Mouse (Mus musculus) midbrain, embryonic 16.5 days (tissue): ENCODE measurements around the gene Spag4. TPM values are rescaled to one million over a fixed set of nuclear protein-coding genes. Genes with fewer than 3 reads are reported as not detected.
"Not testable (repeated sequence)": the region's sequence is repeated elsewhere in the genome, so short reads cannot be mapped to it uniquely, and the experiment has no call there.

Experiments used
- ATAC-seq: fragments of 200-750 bp; cut with Nextera tagmentation; 2 replicates; pipeline ENCODE4 v1.8.0; 2017; ENCODE audit warnings: moderate TSS enrichment
- H3K27ac ChIP-seq: fragments of 300-500 bp; sonication (generic); 2 replicates; pipeline ENCODE4 v1.5.1; 2014; ENCODE audit warnings: mild to moderate bottlenecking, low read length, mixed read lengths
- H3K27me3 ChIP-seq: fragments of 300-500 bp; sonication (generic); 2 replicates; pipeline ENCODE4 v1.6.1; 2014; ENCODE audit warnings: low read depth, low read length, mixed read lengths; ENCODE audit not compliant: control insufficient read depth, insufficient read depth
- H3K36me3 ChIP-seq: fragments of 300-500 bp; sonication (generic); 2 replicates; pipeline ENCODE4 v1.6.1; 2014; ENCODE audit warnings: mild to moderate bottlenecking, low read length, moderate library complexity, mixed read lengths; ENCODE audit not compliant: control insufficient read depth, insufficient read depth
- H3K4me1 ChIP-seq: fragments of 300-500 bp; sonication (generic); 2 replicates; pipeline ENCODE4 v1.6.1; 2014; ENCODE audit warnings: mild to moderate bottlenecking, low read length, mixed read lengths; ENCODE audit not compliant: control insufficient read depth, insufficient read depth
- H3K4me2 ChIP-seq: fragments of 300-500 bp; sonication (generic); 2 replicates; pipeline ENCODE4 v1.6.1; 2014; ENCODE audit warnings: mild to moderate bottlenecking, low read length, mixed read lengths
- H3K4me3 ChIP-seq: fragments of 300-500 bp; sonication (generic); 2 replicates; pipeline ENCODE4 v1.5.1; 2014; ENCODE audit warnings: low read depth, mild to moderate bottlenecking, low read length, moderate library complexity, mixed read lengths
- H3K9ac ChIP-seq: fragments of 300-500 bp; sonication (generic); 2 replicates; pipeline ENCODE4 v1.6.1; 2014; ENCODE audit warnings: low read depth, low read length, mixed read lengths
- H3K9me3 ChIP-seq: fragments of 300-500 bp; sonication (generic); replicated peaks from 2 replicates; pipeline ENCODE4 v1.6.1; 2014; ENCODE audit warnings: mild to moderate bottlenecking, low read length, mixed read lengths; ENCODE audit not compliant: control insufficient read depth, poor library complexity, severe bottlenecking
- WGBS: fragments of 180-500 bp; shearing (Covaris S2); extraction: QIAGEN DNeasy Blood & Tissue Kit; methylation state at CpG from one replicate; pipeline ENCODE4 v1.1.7; 2014; 5-methylcytosine and 5-hydroxymethylcytosine counted together
- polyA plus RNA-seq: library from polyadenylated mRNA; unstranded; fragments of >200 nt; fragmentation: Nextera tagmentation; extraction: Ambion mirVana; gene quantifications from 2 replicates; pipeline ENCODE4 v1.2.1, GENCODE M21; 2015

The Spag4 gene
- polyA plus RNA-seq, 1 experiment from 2014 or later: 7.8 TPM

DNA sequence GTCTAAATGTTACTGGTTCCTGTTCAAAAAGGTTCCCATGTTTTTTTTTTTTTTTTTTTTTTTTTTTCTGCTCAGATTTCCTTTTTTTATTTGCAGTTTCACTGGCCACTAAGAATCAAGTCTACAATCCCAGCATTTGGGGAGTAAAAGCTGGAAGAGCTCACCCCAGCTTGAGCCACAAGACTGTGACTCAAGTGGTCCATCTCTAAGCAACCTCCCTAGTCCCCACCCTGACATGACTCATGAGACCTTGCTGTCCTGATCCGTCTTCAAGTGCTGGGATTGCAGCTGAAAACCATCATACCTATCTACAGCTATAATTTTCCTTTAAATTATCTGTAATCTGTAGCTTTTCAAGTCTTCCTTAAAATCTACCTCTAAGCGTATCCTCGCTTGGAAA is 19.6 kb downstream of the Spag4 start:
- no peak overlapping the region for H3K4me2 ChIP-seq
- no peaks in the 10 kb centered on the region for H3K4me1 ChIP-seq
- ATAC-seq: no peak
- H3K27ac ChIP-seq: no peak overlapping the region
- no peaks in the 10 kb centered on the region for H3K9me3 ChIP-seq
- no peak overlapping the region for H3K9ac ChIP-seq
- H3K27me3 ChIP-seq: no peaks in the 10 kb centered on the region
- WGBS: 89% methylated on average over 3 of the region's 3 CpGs
- no peak overlapping the region for H3K4me3 ChIP-seq
- H3K36me3 ChIP-seq: no peaks in the 10 kb centered on the region; the same call in 1 of the 2 replicates

DNA sequence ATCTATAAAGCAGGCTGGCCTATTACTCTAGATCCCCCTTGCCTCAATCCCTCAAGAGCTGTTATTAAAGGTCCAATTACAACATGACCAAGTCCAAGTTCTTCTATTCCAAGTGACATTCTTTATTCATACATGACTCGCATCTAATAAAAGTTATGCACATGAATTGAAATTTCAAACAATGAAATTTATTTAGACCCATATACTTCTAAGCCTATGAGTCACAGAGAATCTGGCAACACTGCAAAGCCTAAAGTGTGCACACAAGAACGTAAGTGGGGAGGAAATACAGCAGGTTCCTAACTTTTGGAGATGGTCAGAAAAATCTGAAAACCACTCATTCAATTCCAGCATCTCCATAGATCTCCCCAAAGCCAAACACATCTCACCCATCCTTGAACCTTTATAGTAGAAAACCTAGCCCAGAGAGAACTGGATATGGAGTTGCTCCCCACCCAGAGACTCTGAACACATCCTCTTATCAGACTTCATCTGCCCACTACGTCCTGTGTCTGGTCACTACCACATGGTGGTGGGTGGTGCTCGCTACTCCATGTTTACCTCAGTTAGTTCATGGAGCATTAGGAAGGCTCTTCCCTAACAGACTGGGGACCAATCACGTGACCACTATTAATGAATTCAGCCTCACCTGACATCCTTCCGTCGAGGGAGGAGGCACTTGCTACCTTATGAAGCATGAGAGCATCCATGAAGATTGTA is 22.6 kb downstream of the Spag4 start:
- Histone ChIP-seq H3K4me2 (no peak overlapping the region), H3K9ac (no peak overlapping the region), H3K4me1 (peaks cover 4% of the 10 kb centered on the region; the same call in 1 of the 2 replicates), H3K9me3 (no peaks in the 10 kb centered on the region), H3K27me3 (no peaks in the 10 kb centered on the region), H3K27ac (no peak overlapping the region), H3K4me3 (no peak overlapping the region), H3K36me3 (no peaks in the 10 kb centered on the region; the same call in 1 of the 2 replicates)
- 91% methylated on average over 7 of the region's 7 CpGs for WGBS
- no peak for ATAC-seq

DNA sequence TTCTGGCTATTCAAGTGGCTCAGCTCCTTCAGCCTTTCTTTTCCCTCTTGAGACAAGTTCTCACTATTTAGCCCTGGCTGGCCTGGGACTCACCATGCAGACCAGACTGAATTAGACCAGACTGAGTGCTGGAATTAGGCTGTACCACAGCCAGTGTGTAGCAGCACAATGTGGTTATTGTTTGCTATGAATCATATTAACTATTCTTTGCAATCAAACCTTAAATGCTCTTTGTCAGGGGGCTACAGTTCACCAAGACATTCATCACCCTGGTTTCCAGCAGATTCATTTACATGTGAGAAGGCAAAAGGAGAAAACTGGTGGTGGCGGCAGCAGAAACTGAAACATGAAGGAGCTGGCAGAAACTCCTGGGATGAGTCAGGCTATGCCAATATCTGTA is 24.8 kb downstream of the Spag4 start:
- no peak for ATAC-seq

DNA sequence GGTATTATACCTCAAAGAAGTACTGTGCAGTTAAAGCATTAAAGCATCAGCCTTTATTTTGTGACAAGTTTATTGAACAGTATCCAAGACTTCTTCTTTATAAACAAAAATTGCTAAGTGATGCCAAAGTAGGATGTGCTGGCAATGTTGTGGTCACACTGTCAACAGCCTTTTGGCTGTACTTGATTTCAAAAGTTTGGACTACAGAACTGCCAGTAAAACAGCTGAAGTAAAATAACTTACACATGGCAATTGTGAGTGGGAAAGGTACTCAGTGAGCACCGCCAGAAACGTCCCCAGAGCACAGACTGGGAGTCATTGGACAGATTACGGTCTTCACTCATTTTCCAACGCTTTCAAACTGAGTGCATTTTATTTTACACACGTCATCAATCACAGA is 27.0 kb downstream of the Spag4 start:
- WGBS: 86% methylated on average over 5 of the region's 5 CpGs
- ATAC-seq: no peak
- Histone ChIP-seq H3K27ac (no peak overlapping the region), H3K36me3 (peaks cover 6% of the 10 kb centered on the region), H3K9me3 (no peaks in the 10 kb centered on the region), H3K4me2 (no peak overlapping the region), H3K4me3 (no peak overlapping the region), H3K4me1 (peaks cover 4% of the 10 kb centered on the region; the same call in 1 of the 2 replicates), H3K9ac (no peak overlapping the region), H3K27me3 (no peaks in the 10 kb centered on the region)

More for the DNA sequence above, 24.8 kb downstream of the Spag4 start:
- H3K9ac ChIP-seq: no peak overlapping the region
- H3K9me3 ChIP-seq: no peaks in the 10 kb centered on the region
- H3K4me2 ChIP-seq: no peak overlapping the region
- peaks cover 4% of the 10 kb centered on the region; the same call in 1 of the 2 replicates for H3K4me1 ChIP-seq
- H3K27me3 ChIP-seq: no peaks in the 10 kb centered on the region
- no peak overlapping the region for H3K27ac ChIP-seq
- no peak overlapping the region for H3K4me3 ChIP-seq
- WGBS: 41% methylated on average over 1 of the region's 1 CpGs
- no peaks in the 10 kb centered on the region for H3K36me3 ChIP-seq

DNA sequence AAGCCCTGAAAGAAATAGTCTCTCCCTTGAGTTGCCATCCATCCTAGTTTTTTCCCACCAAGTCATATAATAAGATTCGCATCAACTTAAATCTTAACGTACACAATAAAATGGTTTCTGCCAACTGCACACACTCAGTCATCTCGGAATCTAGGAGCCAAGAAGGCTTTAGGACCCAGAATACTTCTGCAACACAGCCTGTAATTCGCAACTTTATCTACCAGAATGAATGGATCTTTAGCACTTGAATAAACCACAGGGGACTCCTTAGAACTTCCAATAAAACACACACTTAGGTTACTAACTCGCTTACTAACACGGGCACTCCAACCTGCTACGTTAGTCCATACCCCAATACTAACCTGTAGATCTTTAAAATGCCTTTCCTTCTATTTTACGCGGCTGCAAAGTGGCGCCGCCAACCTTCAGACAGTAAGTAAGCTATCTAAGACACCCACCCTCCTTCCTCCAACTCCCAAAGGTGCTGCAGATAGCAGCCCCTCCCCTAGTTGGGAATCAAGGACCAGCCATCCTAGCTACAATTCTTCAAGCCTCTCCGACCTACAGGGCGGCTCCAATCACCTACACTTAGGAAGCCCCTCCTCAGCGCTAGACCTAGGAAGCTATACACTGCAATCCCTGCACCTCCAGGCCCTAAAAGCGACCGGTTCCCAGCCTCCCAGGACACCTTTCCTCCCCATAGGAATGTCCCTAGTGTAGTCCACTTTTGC is 45.8 kb downstream of the Spag4 start:
- H3K4me2 ChIP-seq: peak overlapping the region; percentile 78
- no peaks in the 10 kb centered on the region for H3K27me3 ChIP-seq
- H3K4me3 ChIP-seq: peak overlapping the region; percentile 96
- peak overlapping the region; percentile 96 for H3K27ac ChIP-seq
- peak; percentile 87 for ATAC-seq
- H3K9me3 ChIP-seq: no peaks in the 10 kb centered on the region
- under 1% methylated on average over 16 of the region's 16 CpGs for WGBS
- no peaks in the 10 kb centered on the region for H3K36me3 ChIP-seq
- peaks cover 19% of the 10 kb centered on the region for H3K4me1 ChIP-seq
- peak overlapping the region; percentile 97 for H3K9ac ChIP-seq

DNA sequence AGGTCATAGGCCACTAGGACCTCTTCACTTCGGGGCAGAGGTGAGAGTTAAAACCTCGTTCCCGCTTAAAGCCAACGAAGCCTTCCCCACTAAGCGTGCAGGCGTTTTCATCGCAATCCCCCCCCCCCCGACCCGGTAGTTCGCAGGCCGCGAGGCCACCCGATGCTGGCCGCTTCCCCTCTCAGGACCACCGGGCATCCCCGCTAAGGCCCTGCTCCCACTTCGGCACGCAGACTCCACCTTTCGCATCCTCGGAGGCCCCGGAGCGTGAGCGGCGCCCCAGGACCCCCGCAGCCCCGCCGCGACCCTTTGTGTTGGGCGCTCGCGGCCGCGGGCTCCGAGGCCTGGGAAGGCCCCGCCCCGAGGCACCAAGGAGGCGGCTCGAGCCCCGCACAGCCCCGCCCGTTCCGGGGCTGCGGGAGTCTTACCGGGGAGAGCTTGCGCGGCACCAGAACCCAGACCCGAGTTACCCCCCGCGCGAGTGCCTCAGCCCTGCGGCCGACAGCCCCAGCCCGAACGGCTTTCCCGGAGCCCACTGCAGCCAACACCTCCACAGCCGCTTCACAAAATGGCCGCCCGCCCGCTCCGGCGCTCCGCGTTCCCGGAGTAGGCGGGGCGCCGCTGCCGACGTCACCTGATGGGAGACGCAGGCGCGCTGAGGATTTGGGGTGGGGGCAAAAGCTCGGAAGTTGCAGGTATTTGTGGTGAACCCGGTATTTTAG is 46.5 kb downstream of the Spag4 start, which contains the start of the genes Cpne1 and Rbm12:
Gene Cpne1, minus strand, starts transcription at position 608 of the 722 bp plus-strand sequence.
Gene Rbm12, minus strand, starts transcription at position 621 of the 722 bp plus-strand sequence.
- peak; percentile 93 for ATAC-seq
- Histone ChIP-seq H3K27ac (peak within 1 kb of the TSS; percentile 96), H3K4me3 (peak within 1 kb of the TSS; percentile 96), H3K4me2 (peak within 1 kb of the TSS; percentile 78), H3K4me1 (peaks cover 16% of the 10 kb centered on the region), H3K9me3 (no peaks in the 10 kb centered on the region), H3K27me3 (no peaks in the 10 kb centered on the region), H3K36me3 (no peaks in the 10 kb centered on the region), H3K9ac (peak within 1 kb of the TSS; percentile 97)
- under 1% methylated on average over 71 of the region's 74 CpGs for WGBS

DNA sequence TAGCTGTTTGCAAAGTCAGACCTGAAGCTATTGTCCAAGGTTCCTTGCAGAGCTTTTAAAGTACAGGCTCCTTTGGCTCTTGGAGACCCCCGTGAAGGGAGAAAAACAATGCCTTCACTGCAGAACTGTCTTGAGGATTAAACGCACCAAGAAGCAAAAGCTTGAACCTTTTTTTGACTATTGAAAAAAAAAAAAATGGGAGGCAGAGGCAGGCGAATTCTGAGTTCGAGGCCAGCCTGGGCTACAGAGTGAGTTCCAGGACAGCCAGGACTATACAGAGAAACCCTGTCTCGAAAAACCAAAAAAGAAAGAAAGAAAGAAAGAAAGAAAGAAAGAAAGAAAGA is 47.1 kb downstream of the Spag4 start:
- Histone ChIP-seq H3K4me2 (peak overlapping the region; percentile 47), H3K4me1 (peaks cover 16% of the 10 kb centered on the region), H3K4me3 (peak overlapping the region; percentile 96), H3K9ac (peak overlapping the region; percentile 97; the same call in 1 of the 2 replicates), H3K27ac (peak overlapping the region; percentile 96)
- 23% methylated on average over 5 of the region's 5 CpGs for WGBS
- H3K27me3 ChIP-seq, H3K36me3 ChIP-seq, H3K9me3 ChIP-seq, ATAC-seq: not testable (repeated sequence)

DNA sequence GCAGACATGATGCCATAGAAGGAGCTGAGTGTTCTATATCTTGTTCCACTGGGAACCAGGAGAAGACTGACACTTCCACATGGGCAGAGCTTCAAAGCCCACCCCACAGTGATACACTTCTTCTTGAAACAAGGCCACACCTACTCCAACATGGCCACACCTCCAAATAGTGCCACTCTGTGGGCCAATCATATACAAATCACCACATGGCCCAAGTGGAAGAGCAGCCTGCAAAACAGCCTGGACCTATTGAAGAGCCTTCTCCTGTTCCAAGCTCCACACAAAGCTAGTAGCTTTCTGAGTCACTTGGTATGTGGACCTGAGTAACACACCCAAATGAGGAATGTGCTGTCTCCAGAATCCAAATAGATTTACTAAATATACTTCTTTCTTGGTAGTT is 54.6 kb downstream of the Spag4 start:
- Histone ChIP-seq H3K9me3 (no peaks in the 10 kb centered on the region), H3K4me3 (no peak overlapping the region), H3K36me3 (0 out of 2 replicates have a peak, but pooled peaks cover 2% of the 10 kb centered on the region), H3K27ac (no peak overlapping the region), H3K4me1 (no peaks in the 10 kb centered on the region), H3K9ac (no peak overlapping the region), H3K27me3 (no peaks in the 10 kb centered on the region), H3K4me2 (no peak overlapping the region)
- no peak for ATAC-seq
